Mouse (Mus musculus): Measurements from ENCODE around the gene Samd4.

GRCm38 (mm10) chr14:46966206-46966605, 83.6 kb downstream of the Samd4 start:
- TF ChIP-seq EP300 (IDR thresholded peaks at IDR 0.05; ENCODE audit: low read depth) = no peak
- no peak for TF ChIP-seq CTCF (IDR thresholded peaks at IDR 0.05; ENCODE audit: low read depth)
